Mouse (Mus musculus): ENCODE results near the gene Tnfrsf9.
"Not testable (repeated sequence)": the region's sequence is repeated elsewhere in the genome, so short reads cannot be mapped to it uniquely, and the experiment has no call there.

Tnfrsf9 gene

DNA sequence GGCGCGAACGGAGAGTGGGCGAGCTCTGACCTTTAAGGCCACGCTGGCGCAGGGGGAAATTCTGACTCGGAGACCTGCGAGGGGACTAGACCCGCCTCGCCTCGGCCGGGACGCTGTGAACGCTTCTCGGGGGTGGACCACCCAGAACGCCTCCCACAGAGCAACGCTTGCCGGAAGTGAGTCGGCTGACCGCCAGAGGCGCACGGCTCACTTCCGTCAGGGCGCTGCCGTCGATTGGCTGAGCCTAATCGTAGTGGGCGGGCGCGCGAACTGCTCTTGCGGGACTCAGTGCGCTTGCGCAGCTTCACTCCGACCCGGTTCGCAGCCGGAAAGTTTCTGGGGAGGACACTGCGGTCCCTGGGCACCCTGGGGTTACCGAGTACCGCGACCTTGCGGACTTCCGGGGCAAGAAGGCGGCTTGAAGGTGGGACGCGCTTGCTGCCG, at the start of gene Tnfrsf9, which contains the start of gene Park7:
Tnfrsf9 (plus strand) TSS at position 273 of the 444 bp plus-strand sequence.
Park7 (minus strand) TSS at position 148 of the 444 bp plus-strand sequence.
- peak; percentile 97 to 99 for DNase-seq

DNA sequence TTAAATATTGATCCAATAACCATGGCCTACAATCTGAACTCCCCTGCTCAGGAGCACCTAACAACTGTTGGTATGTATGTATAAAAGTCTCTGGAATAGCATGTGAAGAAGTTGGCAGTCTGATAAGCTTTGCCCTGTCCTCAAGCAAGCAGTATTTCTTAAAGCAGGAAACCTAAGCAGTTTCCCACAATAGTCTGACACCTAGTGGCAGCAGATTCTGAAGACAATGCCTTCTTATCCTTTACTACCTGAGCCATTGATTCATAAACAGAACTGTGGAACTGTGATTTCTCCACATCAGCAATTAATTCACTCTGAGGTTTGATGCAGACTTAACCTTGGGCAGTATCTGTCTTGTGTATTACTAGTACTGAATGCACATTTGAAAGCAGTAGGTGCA, 49.0 kb upstream of the Tnfrsf9 start:
- DNase-seq = no peak

DNA sequence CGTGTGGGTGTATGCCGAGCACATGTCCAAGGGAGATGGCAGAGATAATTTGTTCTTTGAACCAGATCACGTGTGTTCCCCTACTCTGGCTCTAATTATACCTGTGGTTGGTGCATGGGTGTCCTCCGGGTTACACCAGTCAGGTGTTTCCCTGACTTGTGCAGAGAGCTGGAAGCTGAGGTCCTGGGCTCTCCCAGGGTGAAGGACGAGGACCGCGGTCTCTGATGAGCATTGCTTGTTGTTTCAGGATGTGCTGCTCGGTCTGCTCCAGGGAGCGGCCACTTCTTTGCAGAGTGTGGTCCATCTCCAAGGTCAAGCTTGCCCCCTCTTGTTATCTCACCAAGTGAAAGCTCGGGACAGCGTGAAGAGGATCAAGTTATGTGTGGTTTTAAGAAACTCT, 48.3 kb upstream of the Tnfrsf9 start:
- DNase-seq = no peak

DNA sequence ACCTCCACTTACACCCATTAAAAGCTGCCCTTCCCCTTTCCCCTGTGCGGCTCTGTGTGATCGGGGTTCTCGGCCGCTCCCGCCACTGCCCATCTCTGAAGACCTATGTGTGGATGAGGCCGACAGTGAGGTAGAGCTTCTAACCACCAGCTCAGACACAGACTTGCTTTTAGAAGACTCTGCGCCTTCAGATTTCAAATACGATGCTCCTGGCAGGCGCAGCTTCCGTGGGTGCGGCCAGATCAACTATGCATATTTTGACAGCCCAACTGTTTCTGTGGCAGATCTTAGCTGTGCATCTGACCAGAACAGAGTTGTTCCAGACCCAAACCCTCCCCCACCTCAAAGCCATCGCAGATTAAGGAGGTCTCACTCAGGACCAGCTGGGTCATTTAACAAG, 47.9 kb upstream of the Tnfrsf9 start:
- no peak for DNase-seq

DNA sequence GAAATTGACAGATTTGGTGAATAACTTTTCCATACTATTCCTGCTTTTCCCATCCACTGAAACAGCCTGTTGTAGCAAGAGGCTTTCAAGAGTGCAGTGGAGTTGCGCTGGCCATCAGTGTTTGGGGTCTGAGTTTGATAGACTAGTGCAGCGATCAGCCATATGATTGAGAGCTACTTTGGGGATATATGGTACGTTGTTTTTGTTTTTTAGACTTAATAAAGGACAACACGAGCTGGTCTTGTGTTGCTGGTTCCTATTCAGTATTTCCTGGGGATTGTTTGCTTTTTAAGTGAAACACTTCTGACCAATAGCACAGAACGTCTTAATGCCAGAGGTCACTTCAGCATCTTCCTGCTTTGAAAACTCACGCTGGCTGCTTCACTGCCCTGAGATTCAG, 46.2 kb upstream of the Tnfrsf9 start:
- DNase-seq = no peak

DNA sequence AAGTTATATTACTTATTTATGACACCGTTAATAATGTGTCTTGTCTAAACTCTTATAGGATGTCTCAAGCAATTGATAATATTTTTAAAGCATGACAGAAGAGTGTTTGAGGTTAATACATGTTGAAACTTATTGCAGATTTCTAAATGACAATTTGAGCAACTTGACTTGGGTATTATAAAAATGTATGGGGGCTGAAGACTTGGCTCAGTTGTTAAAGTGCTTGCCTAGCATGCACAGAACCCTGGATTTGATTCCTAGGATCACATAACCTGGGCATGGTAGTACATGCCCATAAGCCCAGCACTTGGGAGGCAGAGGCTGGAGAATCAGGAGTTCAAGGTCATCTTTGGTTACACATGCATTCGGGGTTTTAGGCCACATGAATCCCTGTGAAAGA, 45.5 kb upstream of the Tnfrsf9 start:
- DNase-seq = no peak

DNA sequence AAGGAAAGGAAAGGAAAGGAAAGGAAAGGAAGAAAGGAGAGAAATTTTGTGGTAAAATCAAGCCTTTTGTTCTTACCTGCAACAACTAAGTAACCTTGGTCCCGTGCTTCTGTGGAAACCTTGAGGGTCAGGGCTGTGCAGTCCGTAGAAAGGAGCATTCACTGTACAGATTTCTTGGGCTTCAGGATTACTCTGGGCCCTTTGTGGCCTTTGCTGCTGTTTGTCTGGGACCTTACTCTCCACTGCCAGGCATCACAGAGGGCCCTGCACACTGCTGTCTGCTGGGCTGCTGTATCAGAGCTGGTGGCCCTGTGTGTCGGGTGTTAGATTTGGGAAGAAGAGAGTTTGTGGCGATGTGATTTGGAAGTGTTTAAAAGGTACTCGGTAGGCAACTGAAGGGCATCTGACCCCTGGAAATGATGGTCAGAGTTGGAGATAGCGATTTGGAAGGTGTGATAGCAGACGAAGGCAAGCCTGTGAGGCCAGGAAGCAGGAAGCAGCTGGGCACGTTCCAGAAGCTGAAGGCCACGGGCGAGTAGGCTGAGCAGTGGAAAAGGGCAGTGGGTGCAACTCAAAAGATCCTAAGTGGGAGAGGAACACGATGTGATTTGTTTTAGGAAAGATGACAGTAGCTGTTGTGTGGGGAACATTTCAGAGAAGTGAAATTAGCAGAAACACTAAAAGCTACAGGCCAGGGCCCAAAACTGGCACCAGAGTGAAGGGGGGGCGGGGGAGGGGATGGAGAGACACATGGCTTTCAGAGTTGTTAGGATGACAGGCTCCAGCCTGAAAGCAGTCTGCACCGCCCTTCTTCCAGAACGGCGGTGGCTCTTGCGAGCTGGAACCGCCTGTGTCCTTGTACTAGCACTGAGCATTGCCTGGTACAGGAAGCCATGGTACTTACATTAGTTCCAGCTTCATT, 44.8 kb upstream of the Tnfrsf9 start:
- no peak for DNase-seq

DNA sequence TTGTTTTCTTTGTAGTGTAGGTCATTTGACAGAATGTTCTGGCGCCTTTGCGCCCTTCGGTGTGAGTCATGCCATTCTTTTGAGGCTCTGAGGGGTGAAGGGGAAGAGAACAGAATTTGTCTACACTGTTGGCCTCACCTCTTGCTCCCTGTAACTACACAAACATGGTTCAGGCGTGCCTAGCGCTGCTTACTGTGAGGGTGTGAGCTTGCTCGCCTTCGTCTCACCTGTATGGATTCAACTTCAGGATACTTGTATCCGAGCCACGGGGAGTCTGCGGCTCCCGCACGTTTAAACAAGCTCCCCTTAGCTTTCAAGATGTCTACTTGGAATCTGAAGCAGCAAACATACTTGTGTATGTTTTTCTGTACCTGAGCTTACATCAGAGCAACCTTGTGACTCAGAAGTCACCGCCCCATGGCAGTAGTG, 43.4 kb upstream of the Tnfrsf9 start:
- no peak for DNase-seq

DNA sequence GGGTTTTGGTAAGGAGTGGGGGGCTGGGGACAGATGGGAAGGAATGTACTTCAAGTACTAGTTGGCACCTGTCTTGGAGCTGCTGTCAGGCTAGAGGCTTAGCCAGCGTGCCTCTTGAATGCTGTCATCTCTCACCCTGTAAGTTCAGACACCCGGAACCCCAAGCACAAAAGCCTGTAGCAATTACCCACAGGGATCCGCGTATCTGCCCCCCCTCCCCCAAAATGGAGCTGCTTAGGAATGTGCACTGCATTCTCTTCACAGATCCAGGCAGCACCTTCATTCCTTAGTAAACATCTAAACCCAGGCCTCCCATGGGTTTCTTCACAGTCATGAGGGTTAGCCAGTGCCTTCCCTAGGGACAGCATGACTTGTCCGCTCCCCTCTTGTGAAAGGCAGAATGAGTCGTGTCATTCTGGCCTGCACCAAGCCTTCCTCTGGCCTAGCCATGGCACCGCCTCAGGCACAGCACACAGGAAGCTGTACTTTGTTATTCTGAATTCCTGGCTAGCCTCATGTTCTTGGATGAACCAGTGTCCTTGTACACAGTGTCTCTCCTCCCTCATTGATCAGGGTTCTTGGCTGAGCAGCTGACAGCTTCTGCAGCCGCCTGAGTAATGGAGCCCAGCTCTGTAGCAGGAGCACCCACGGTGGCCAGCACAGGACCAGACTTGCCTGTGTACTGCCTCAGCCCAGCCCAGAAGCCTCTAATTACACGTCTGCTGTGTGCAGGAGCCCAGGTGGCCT, 42.8 kb upstream of the Tnfrsf9 start:
- DNase-seq = peak in 1 of 2 experiments; percentile 42

DNA sequence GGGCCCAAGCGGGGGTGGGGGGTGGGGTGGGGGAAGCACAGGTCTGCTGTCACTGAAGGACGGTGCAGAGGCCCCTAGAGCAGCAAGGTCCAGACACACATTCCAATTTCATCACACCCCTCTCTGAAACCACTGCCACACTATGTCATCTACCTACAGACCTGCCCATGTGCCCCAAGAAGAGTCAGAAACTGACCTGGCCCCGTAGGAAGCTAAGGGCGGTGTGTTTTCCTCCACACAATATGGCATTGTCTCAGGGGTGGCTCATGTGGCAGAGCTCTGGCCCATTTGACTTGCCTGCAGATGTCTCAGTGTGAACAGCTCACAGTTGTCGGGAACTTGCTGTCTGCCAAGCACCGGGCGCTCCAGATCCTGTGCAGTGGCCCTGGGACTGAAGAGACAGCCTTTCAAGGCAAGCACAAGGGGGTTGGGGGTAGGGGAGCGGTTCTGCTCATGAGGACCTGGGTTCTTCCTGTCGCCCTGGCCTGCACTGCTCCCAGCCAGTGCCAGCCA, 42.2 kb upstream of the Tnfrsf9 start:
- DNase-seq = no peak

DNA sequence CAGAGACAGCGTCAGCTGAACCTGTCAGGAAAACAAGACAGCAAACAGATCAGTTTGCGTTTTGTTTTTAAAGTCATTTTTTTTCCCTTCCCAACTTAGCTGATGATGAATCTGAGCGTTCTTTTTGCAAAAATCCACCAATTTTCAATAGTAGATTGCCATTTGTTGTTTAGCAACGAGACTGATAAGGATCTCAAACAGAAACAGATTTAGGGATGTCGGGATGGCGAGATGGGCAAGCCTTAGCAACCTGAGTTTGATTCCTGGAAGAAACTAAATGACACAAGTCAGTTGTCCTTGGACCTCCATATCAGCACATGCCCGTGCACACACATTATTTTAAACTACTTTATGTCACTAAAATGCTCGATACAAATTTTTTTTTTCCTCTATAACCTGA, 41.7 kb upstream of the Tnfrsf9 start:
- DNase-seq = no peak

DNA sequence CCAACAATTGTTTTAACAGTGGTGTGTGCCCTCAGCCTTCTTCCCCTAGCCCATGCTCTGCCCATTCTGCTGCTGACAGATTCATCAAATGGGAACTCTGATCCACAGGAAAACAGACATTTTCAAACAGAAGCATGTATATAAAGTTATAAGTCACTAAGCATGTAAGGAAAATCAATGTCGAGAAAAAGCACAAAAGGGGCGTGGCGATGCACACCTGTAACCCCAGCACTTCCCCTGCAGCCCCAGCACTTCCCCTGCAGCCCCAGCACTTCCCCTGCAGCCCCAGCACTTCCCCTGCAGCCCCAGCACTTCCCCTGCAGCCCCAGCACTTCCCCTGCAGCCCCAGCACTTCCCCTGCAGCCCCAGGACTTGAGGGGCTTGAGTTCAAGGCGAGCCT, 39.9 kb upstream of the Tnfrsf9 start:
- not testable (repeated sequence) for DNase-seq

DNA sequence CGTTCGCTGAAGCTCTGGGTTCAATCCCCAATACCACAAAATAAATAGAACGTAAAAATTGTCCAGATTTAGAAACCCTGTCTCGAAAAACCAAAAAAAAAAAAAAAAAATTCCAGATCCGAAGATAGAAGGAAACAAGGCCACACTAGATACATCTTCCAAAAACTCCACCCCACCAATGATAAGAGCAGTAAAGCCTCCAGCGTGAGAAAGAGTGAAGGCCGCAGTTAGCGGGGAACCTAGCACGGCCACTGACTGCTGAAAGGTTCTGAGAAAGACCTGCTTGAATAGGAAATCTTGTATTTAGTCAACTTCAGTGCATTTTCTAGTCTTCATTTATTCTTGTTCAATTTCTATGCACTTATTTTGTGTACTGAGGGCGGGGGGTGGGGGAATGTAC, 39.0 kb upstream of the Tnfrsf9 start:
- DNase-seq = no peak

DNA sequence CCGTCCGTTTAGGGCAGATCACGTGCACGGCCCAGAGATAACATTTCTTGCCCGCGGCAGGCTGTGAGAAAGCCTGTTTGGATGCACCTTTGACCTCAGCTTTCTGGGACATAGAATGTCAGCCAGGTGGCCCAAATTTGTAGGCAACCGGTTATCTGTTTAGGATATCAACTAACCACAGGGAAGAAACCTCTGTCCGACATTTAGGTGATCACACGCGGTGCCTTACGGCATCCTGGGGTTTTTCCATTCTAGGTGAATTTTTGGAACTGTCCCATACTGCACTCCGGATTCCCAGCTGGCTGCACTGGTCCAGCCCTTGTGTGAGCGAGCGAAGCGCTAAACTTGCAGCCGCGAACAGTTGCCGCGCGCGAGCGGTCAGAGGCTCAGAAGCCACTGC, 34.7 kb upstream of the Tnfrsf9 start:
- DNase-seq = no peak

DNA sequence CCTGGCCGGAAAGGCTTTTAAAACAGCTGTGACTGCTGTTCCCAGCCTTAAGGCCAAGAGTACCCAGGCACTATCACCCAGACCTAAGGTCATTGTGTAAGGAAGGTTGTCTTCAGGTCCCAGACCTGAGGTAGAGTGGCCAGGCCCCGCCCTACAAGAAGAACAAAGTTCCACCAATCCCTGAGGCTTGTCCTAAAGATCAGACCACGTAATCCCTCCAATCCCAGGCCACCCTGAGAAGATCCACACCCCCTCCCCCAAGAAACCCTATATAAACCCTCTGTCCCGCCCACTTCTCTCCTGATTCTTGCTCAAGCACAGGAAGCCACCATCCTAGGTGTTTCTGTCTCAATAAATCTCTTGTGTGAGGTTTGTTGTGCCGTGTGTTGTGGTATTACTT, 34.0 kb upstream of the Tnfrsf9 start:
- DNase-seq = no peak

DNA sequence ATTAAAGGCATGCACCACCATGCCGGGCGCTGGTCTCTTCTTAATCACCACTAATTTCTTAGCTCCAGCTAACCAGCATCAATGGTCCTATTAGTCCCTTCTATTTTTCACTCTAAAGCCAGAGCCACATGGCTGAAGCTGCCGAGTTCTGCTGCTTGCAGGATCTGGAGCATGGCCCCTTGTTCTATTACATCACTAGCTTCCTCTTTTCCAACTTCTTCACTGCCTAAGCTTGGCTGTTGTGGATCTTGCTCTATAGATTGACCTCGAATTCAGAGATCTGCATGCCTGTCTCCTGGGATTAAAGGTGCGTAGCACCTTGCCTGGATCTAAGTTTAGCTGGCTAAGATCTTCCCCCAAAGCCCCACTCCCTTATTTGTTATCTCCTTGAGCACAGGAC, 31.7 kb upstream of the Tnfrsf9 start:
- DNase-seq = no peak

DNA sequence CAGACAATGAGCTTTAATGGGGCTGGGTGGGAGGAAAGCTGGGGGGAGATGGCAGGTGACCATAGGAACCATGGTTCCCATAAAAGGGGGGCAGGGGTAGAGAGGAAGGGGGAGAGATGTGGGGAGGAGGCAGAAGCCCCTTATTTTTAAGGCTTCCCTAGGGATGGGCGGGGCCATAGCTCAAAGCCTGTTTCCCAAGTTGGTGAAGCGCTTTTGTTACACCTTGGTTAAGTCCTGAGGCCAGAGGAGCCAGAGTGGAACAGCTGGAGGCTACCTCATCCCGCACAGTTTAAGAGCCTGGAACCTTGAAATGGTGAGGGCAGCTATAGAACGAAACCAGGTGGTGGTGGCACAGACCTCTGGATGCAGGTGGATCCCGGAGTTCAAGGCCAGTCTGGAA, 26.5 kb upstream of the Tnfrsf9 start:
- no peak for DNase-seq

DNA sequence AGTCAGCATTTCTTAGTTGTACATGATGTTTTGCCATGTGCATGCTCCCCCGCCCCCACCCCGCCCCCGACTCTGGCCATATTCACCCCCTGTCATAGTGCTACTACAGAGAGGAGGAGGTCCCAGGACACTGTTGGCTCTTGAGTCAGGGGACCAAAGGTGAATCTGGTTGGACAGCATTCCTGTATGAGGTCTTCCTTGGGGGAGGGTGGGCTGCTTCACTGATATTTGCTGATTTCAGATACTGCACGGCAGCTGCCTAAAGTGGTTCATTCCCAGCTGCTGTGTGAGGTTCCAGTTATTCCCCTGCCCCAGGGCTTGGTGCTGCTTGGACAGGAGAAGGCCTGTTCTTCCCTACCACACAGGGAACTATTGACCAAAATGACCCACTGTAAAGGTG, 25.9 kb upstream of the Tnfrsf9 start:
- DNase-seq = no peak

DNA sequence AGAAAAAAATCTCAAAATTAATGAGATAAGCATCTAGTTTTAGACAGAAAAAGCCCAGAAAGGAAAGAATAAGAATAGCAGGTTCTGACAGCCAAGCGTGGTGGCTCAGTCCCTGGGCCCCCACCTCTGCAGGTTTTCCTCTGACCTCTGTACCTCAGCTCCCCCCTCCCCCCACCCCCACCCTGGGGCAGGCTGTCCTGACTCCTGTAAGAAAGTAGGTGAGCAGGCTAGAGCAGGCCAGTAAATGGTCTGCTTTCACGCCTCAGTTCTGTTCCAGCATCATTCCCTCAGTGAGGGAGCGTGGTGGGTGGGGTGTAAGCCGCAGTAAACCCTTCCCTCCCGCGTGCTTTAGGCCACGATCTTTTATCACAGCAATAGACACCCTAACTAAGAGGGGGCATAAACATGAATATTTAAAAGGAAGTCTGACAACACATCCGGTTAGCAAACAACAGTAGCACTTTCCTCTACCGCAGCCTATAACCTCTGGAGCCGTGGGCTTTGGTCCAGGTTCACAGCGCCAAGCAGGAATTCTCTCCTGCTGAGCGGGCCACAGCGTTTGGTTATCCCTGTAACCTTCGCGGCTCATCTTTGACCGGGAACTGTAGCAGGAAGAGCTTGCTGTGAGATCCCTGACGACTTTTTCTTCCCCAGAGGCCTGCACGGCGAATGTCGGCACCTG, 24.9 kb upstream of the Tnfrsf9 start:
- DNase-seq = peak in 1 of 2 experiments; percentile 45

DNA sequence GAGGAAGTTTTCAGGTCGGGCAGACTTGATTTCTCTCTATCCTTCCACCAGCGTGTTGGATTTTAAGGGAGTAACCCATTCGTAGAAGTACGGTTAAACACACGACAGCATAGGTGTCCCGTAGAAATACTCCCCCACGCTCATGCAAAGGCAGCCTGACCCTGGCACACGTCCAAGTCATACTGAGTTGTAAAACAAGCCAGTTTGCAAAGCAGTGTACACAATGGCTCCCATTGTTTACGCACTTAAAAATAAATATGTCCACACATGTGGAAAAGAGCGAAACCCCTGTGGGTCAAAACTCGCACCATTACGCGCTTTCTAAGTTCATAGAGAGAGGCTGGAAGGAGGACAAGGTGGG, 24.4 kb upstream of the Tnfrsf9 start:
- peak in 1 of 2 experiments; percentile 52 for DNase-seq

DNA sequence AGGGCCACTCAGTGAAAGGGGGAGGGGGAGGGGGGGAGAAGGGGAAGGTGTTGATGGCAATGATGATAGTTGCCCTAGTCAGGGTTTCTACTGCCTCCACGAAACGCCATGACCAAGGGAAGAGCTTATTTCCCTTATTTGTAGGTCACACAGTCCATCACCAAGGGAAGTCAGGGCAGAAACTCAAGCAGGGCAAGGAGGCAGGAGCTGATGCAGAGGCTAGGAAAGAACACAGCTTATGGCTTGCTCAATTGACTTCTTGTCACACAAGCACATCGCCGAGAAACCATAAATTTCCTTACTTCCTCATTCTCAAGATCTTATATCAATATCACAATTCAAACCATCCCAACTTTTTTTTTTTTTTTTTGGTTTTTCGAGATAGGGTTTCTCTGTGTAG, 23.1 kb upstream of the Tnfrsf9 start:
- no peak for DNase-seq

DNA sequence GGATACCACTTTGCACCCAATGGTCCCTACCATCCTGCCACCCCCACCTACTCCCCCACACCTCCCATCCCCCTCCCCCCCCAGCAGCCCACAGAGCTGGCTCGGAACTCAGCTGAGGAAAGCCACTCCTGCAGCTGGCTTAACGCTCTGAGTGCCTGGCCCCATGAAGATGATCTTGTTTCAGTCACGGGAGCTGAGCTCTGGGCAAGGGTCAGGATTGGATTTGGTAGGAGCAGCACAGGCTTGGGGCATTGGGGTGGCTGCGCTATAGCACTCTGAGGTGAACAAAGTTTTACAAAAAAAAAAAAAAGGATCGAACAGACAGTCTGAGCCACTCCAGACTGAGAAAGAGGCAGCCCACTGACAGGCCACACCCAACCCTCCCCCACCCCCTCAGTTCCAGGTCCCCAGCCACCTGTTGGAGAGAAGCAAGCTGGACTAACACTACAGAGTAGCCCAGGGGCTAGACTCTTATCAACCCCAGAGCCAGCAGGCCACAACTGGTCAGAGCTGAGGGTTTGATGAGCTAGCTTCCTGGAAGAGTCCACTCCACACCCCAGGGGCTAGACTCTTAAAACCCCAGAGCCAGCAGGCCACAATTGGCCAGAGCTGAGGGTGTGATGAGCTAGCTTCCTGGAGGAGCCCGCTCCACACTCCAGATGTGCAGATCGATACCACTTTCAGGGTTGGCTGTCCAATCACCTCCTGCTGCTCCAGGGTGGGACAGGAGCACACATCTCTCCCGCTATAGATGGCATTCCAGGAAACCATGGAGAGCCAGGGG, 19.5 kb upstream of the Tnfrsf9 start:
- DNase-seq = peak in 1 of 2 experiments; percentile 2
